Mouse (Mus musculus) kidney, postnatal 0 days (tissue): ENCODE measurements around the gene Olfr823. TPM values are rescaled to one million over a fixed set of nuclear protein-coding genes. Genes with fewer than 3 reads are reported as not detected.

Experiments
- ATAC-seq: fragments of 200-750 bp; cut with Nextera tagmentation; replicated peaks from 2 replicates; pipeline ENCODE4 v1.8.0; 2017; ENCODE audit warnings: low read depth, moderate number of reproducible peaks, moderate TSS enrichment, moderate library complexity; ENCODE audit not compliant: low FRiP score
- DNase-seq: peaks from one replicate; pipeline ENCODE4 v3.0.0-alpha.2; 2016; ENCODE audit warnings: low spot score
- H3K27ac ChIP-seq: fragments of 300-500 bp; sonication (generic); 2 replicates; pipeline ENCODE4 v1.5.1; 2014; ENCODE audit warnings: mild to moderate bottlenecking
- H3K27me3 ChIP-seq: fragments of 300-500 bp; sonication (generic); 2 replicates; pipeline ENCODE4 v1.6.1; 2014; ENCODE audit warnings: low read length, mixed read lengths; ENCODE audit not compliant: insufficient read depth
- H3K36me3 ChIP-seq: fragments of 300-500 bp; sonication (generic); 2 replicates; pipeline ENCODE4 v1.6.1; 2014; ENCODE audit warnings: low read length, mixed read lengths; ENCODE audit not compliant: insufficient read depth
- H3K4me1 ChIP-seq: fragments of 300-500 bp; sonication (generic); replicated peaks from 2 replicates; pipeline ENCODE4 v1.6.1; 2014; ENCODE audit warnings: antibody characterized with exemption, low read length, mixed read lengths; ENCODE audit not compliant: insufficient read depth
- H3K4me2 ChIP-seq: fragments of 300-500 bp; sonication (generic); 2 replicates; pipeline ENCODE4 v1.6.1; 2014; ENCODE audit warnings: mild to moderate bottlenecking, low read length, moderate library complexity, mixed read lengths
- H3K4me3 ChIP-seq: fragments of 300-500 bp; sonication (generic); replicated peaks from 2 replicates; pipeline ENCODE4 v1.5.1; 2014; ENCODE audit warnings: low read depth, low read length
- H3K9ac ChIP-seq: fragments of 300-500 bp; sonication (generic); 2 replicates; pipeline ENCODE4 v1.6.1; 2014; ENCODE audit warnings: low read depth, low read length
- H3K9me3 ChIP-seq: fragments of 300-500 bp; sonication (generic); replicated peaks from 2 replicates; pipeline ENCODE4 v1.6.1; 2016; ENCODE audit warnings: low read length, inconsistent platforms, mixed read lengths
- CTCF ChIP-seq: IDR thresholded peaks from 2 replicates; pipeline ENCODE4 v1.5.1; 2016; ENCODE audit warnings: antibody characterized with exemption, low read depth, mild to moderate bottlenecking, moderate library complexity
- WGBS: fragments of 180-500 bp; shearing (Covaris S2); extraction: QIAGEN DNeasy Blood & Tissue Kit; methylation state at CpG from one replicate; pipeline ENCODE4 v1.1.7; 2014; 5-methylcytosine and 5-hydroxymethylcytosine counted together
- polyA plus RNA-seq: library from polyadenylated mRNA; unstranded; fragments of >200 nt; fragmentation: Nextera tagmentation; extraction: Ambion mirVana; gene quantifications from 2 replicates; pipeline ENCODE4 v1.2.1, GENCODE M21; 2015

Olfr823 gene
- polyA plus RNA-seq, 1 experiment from 2014 or later = not detected

DNA sequence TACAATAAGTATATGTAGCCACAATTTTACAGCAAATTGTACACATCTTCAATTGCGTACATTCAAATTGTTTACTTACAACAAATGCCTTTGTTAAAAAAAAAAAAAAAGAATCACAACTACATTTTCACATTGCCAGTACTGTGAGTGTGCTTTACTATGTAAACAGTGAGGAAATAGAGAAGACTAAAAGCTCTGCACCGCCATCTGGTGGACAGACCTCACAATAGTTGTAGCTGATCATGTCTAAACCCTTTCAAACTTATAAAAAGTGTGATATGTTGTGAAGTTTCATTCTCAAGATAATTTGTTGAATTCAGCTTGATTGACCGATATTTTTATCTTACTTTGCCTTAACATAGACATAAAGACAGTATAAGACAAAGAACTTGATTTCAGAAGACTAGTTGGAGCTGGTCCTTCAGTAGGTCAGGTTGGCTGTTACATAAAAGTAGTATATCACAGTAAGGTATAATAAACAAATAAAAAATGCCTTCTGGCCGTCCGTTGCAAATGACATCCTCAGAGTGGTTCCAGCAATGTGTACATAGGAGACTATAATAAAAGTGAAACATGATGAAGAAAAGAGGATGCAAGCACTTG lies 22.2 kb downstream of the Olfr823 start:
- no peaks in the 10 kb centered on the region for H3K9me3 ChIP-seq
- TF ChIP-seq CTCF = peak; percentile 75
- ATAC-seq = peak; percentile 69; the same call in 1 of the 2 replicates
- H3K4me3 ChIP-seq = no peak overlapping the region
- no peak overlapping the region for H3K4me2 ChIP-seq
- no peaks in the 10 kb centered on the region for H3K4me1 ChIP-seq
- no peaks in the 10 kb centered on the region for H3K36me3 ChIP-seq
- WGBS = 16% methylated on average over 5 of the region's 5 CpGs
- DNase-seq = peak; percentile 74
- H3K27ac ChIP-seq = no peak overlapping the region
- no peak overlapping the region for H3K9ac ChIP-seq
- H3K27me3 ChIP-seq = no peaks in the 10 kb centered on the region

DNA sequence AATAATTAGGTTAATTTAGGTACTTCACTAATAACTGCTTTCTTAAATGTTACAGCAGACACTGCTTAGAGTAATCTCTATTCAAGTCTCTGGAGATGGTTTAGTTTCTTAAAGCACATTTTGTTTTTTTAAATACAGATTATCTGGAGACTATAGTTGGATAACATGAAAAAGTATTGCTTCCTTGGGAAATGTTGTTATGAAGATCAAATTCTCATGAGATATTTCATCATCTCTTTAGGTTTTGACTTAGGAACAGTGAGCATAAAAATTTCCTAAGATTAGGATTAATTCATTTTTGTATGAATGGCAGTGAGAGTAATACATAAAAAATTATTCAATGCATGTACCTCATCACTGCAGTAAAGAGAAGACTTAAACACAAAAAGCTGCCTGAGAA lies 44.3 kb downstream of the Olfr823 start, which contains the start of gene Olfr822:
TSS of gene Olfr822 (plus strand) at position 301 of the 400 bp plus-strand sequence.
- no peak within 1 kb of the TSS for H3K27ac ChIP-seq
- TF ChIP-seq CTCF = no peak
- no peaks in the 10 kb centered on the region for H3K27me3 ChIP-seq
- no peaks in the 10 kb centered on the region for H3K36me3 ChIP-seq
- no peak within 1 kb of the TSS for H3K9ac ChIP-seq
- no peak for DNase-seq
- no peaks in the 10 kb centered on the region for H3K9me3 ChIP-seq
- H3K4me2 ChIP-seq = no peak within 1 kb of the TSS
- H3K4me3 ChIP-seq = no peak within 1 kb of the TSS
- ATAC-seq = no peak
- H3K4me1 ChIP-seq = no peaks in the 10 kb centered on the region

Other genes with a start within 250 kb of the Olfr823 start
- gene Olfr814, start 235.5 kb downstream of the Olfr823 start, polyA plus RNA-seq = not detected in 2 replicates
- not detected in 2 replicates for gene Olfr815, start 209.5 kb downstream of the Olfr823 start, polyA plus RNA-seq
- gene Olfr816, start 199.8 kb downstream of the Olfr823 start, polyA plus RNA-seq = not detected in 2 replicates
- gene Olfr818, start 166.3 kb downstream of the Olfr823 start, polyA plus RNA-seq = not detected in 2 replicates
- gene Olfr819, start 148.1 kb downstream of the Olfr823 start, polyA plus RNA-seq = not detected in 2 replicates
- gene Olfr247, start 139.2 kb downstream of the Olfr823 start, polyA plus RNA-seq = not detected in 2 replicates
- not detected in 2 replicates for gene Gm10310, start 130.3 kb downstream of the Olfr823 start, polyA plus RNA-seq
- gene Olfr820, start 102.8 kb downstream of the Olfr823 start, polyA plus RNA-seq = not detected in 2 replicates
- not detected in 2 replicates for gene Olfr821, start 85.0 kb downstream of the Olfr823 start, polyA plus RNA-seq
- gene Olfr822, start 44.2 kb downstream of the Olfr823 start, polyA plus RNA-seq = not detected in 2 replicates
- not detected in 2 replicates for gene Olfr824, start 14.6 kb upstream of the Olfr823 start, polyA plus RNA-seq
- not detected in 2 replicates for gene Olfr825, start 51.4 kb upstream of the Olfr823 start, polyA plus RNA-seq
- gene Olfr826, start 68.8 kb upstream of the Olfr823 start, polyA plus RNA-seq = not detected in 2 replicates
- not detected in 2 replicates for gene Olfr827, start 99.0 kb upstream of the Olfr823 start, polyA plus RNA-seq
- gene Neurod4, start 164.9 kb upstream of the Olfr823 start, polyA plus RNA-seq = not detected in 2 replicates
- 0.14 TPM in 1 of 2 replicates, not detected in the other for gene Tespa1, start 207.5 kb upstream of the Olfr823 start, polyA plus RNA-seq